Mouse (Mus musculus): ENCODE measurements around the gene Lcmt2. TPM values are rescaled to one million over a fixed set of nuclear protein-coding genes. Genes with fewer than 3 reads are reported as not detected.
"Not testable (repeated sequence)": the region's sequence is repeated elsewhere in the genome, so short reads cannot be mapped to it uniquely, and the experiment has no call there.

Lcmt2 gene
- polyA plus RNA-seq, 1 experiment from 2014 or later, result 16.8 TPM

- H3K4me3 ChIP-seq (ENCODE audit: low read depth, low read length), result no peak overlapping the region
- no peak overlapping the region for H3K9ac ChIP-seq (ENCODE audit: low read depth, low read length)
- no peaks in the 10 kb centered on the region for H3K4me1 ChIP-seq (replicated peaks; ENCODE audit: control insufficient read depth, insufficient read depth, low read length)
- H3K4me2 ChIP-seq, result no peak overlapping the region
- ATAC-seq (replicated peaks; ENCODE audit: low FRiP score) (no peak), DNase-seq (ENCODE audit: low spot score) (no peak)
- no peaks in the 10 kb centered on the region for H3K27me3 ChIP-seq (replicated peaks; ENCODE audit: control insufficient read depth, insufficient read depth, low read length)
- no peaks in the 10 kb centered on the region for H3K36me3 ChIP-seq (ENCODE audit: control insufficient read depth, insufficient read depth, low read length)
- H3K9me3 ChIP-seq (ENCODE audit: control insufficient read depth, low read length), result no peaks in the 10 kb centered on the region
- WGBS, result 63% methylated on average over 9 of the region's 9 CpGs
- no peak overlapping the region for H3K27ac ChIP-seq (ENCODE audit: low read depth, low read length)
Measured at GRCm38 (mm10) chr2:121128865-121129620, 11.4 kb downstream of the Lcmt2 start.

GRCm38 (mm10) chr2:121127536-121127935, 12.9 kb downstream of the Lcmt2 start:
- Histone ChIP-seq H3K27ac (ENCODE audit: low read depth, low read length) (no peak overlapping the region), H3K4me1 (replicated peaks; ENCODE audit: control insufficient read depth, insufficient read depth, low read length) (no peaks in the 10 kb centered on the region), H3K4me3 (ENCODE audit: low read depth, low read length) (no peak overlapping the region), H3K27me3 (replicated peaks; ENCODE audit: control insufficient read depth, insufficient read depth, low read length) (no peaks in the 10 kb centered on the region), H3K9ac (ENCODE audit: low read depth, low read length) (no peak overlapping the region), H3K4me2 (no peak overlapping the region), H3K36me3 (ENCODE audit: control insufficient read depth, insufficient read depth, low read length) (no peaks in the 10 kb centered on the region), H3K9me3 (ENCODE audit: control insufficient read depth, low read length) (no peaks in the 10 kb centered on the region)
- DNase-seq (ENCODE audit: low spot score), result no peak
- ATAC-seq (replicated peaks; ENCODE audit: low FRiP score), result no peak
- WGBS, result 82% methylated on average over 1 of the region's 1 CpGs

- WGBS, result 87% methylated on average over 5 of the region's 5 CpGs
- not testable (repeated sequence) for H3K4me3 ChIP-seq (ENCODE audit: low read depth, low read length); H3K36me3 ChIP-seq (ENCODE audit: control insufficient read depth, insufficient read depth, low read length); H3K27ac ChIP-seq (ENCODE audit: low read depth, low read length); H3K4me1 ChIP-seq (replicated peaks; ENCODE audit: control insufficient read depth, insufficient read depth, low read length); H3K9ac ChIP-seq (ENCODE audit: low read depth, low read length); H3K4me2 ChIP-seq; ATAC-seq (replicated peaks; ENCODE audit: low FRiP score); H3K9me3 ChIP-seq (ENCODE audit: control insufficient read depth, low read length); H3K27me3 ChIP-seq (replicated peaks; ENCODE audit: control insufficient read depth, insufficient read depth, low read length); DNase-seq (ENCODE audit: low spot score)
Measured at GRCm38 (mm10) chr2:121126302-121126701, 14.2 kb downstream of the Lcmt2 start.

- 80% methylated on average over 3 of the region's 3 CpGs for WGBS
- no peak for ATAC-seq (replicated peaks; ENCODE audit: low FRiP score)
- no peaks in the 10 kb centered on the region for H3K27me3 ChIP-seq (replicated peaks; ENCODE audit: control insufficient read depth, insufficient read depth, low read length)
- H3K36me3 ChIP-seq (ENCODE audit: control insufficient read depth, insufficient read depth, low read length), result no peaks in the 10 kb centered on the region
- H3K4me2 ChIP-seq, result no peak overlapping the region
- no peaks in the 10 kb centered on the region for H3K9me3 ChIP-seq (ENCODE audit: control insufficient read depth, low read length)
- no peak overlapping the region for H3K27ac ChIP-seq (ENCODE audit: low read depth, low read length)
- H3K4me1 ChIP-seq (replicated peaks; ENCODE audit: control insufficient read depth, insufficient read depth, low read length), result no peaks in the 10 kb centered on the region
- H3K9ac ChIP-seq (ENCODE audit: low read depth, low read length), result no peak overlapping the region
- no peak overlapping the region for H3K4me3 ChIP-seq (ENCODE audit: low read depth, low read length)
- no peak for DNase-seq (ENCODE audit: low spot score)
Measured at GRCm38 (mm10) chr2:121119260-121119659, 21.2 kb downstream of the Lcmt2 start.

GRCm38 (mm10) chr2:121115418-121115817, 25.0 kb downstream of the Lcmt2 start:
- Histone ChIP-seq H3K9ac (ENCODE audit: low read depth, low read length) (no peak overlapping the region), H3K27ac (ENCODE audit: low read depth, low read length) (no peak overlapping the region), H3K4me2 (no peak overlapping the region), H3K9me3 (ENCODE audit: control insufficient read depth, low read length) (no peaks in the 10 kb centered on the region), H3K4me3 (ENCODE audit: low read depth, low read length) (no peak overlapping the region), H3K27me3 (replicated peaks; ENCODE audit: control insufficient read depth, insufficient read depth, low read length) (no peaks in the 10 kb centered on the region), H3K4me1 (replicated peaks; ENCODE audit: control insufficient read depth, insufficient read depth, low read length) (no peaks in the 10 kb centered on the region), H3K36me3 (ENCODE audit: control insufficient read depth, insufficient read depth, low read length) (no peaks in the 10 kb centered on the region)
- 91% methylated on average over 2 of the region's 2 CpGs for WGBS
- ATAC-seq (replicated peaks; ENCODE audit: low FRiP score), result no peak
- DNase-seq (ENCODE audit: low spot score), result no peak

GRCm38 (mm10) chr2:121109695-121110094, 30.8 kb downstream of the Lcmt2 start, which contains the start of gene Tgm7:
Gene Tgm7 (minus strand): TSS chr2:121109795.
- DNase-seq (ENCODE audit: low spot score), result no peak
- Histone ChIP-seq H3K4me2 (no peak within 1 kb of the TSS), H3K27me3 (replicated peaks; ENCODE audit: control insufficient read depth, insufficient read depth, low read length) (no peaks in the 10 kb centered on the region), H3K4me3 (ENCODE audit: low read depth, low read length) (no peak within 1 kb of the TSS), H3K9ac (ENCODE audit: low read depth, low read length) (no peak within 1 kb of the TSS), H3K36me3 (ENCODE audit: control insufficient read depth, insufficient read depth, low read length) (no peaks in the 10 kb centered on the region), H3K9me3 (ENCODE audit: control insufficient read depth, low read length) (no peaks in the 10 kb centered on the region), H3K4me1 (replicated peaks; ENCODE audit: control insufficient read depth, insufficient read depth, low read length) (no peaks in the 10 kb centered on the region), H3K27ac (ENCODE audit: low read depth, low read length) (no peak within 1 kb of the TSS)
- WGBS, result 81% methylated on average over 4 of the region's 4 CpGs
- no peak for ATAC-seq (replicated peaks; ENCODE audit: low FRiP score)

GRCm38 (mm10) chr2:121105940-121106339, 34.5 kb downstream of the Lcmt2 start:
- Histone ChIP-seq H3K4me3 (ENCODE audit: low read depth, low read length) (no peak overlapping the region), H3K9me3 (ENCODE audit: control insufficient read depth, low read length) (no peaks in the 10 kb centered on the region), H3K4me1 (replicated peaks; ENCODE audit: control insufficient read depth, insufficient read depth, low read length) (no peaks in the 10 kb centered on the region), H3K36me3 (ENCODE audit: control insufficient read depth, insufficient read depth, low read length) (no peaks in the 10 kb centered on the region), H3K9ac (ENCODE audit: low read depth, low read length) (no peak overlapping the region), H3K27ac (ENCODE audit: low read depth, low read length) (no peak overlapping the region), H3K4me2 (no peak overlapping the region), H3K27me3 (replicated peaks; ENCODE audit: control insufficient read depth, insufficient read depth, low read length) (no peaks in the 10 kb centered on the region)
- DNase-seq (ENCODE audit: low spot score) (no peak), ATAC-seq (replicated peaks; ENCODE audit: low FRiP score) (no peak)

- no peak overlapping the region for H3K4me2 ChIP-seq
- H3K4me1 ChIP-seq (replicated peaks; ENCODE audit: control insufficient read depth, insufficient read depth, low read length), result no peaks in the 10 kb centered on the region
- no peak for ATAC-seq (replicated peaks; ENCODE audit: low FRiP score)
- no peak for DNase-seq (ENCODE audit: low spot score)
- no peaks in the 10 kb centered on the region for H3K36me3 ChIP-seq (ENCODE audit: control insufficient read depth, insufficient read depth, low read length)
- no peak overlapping the region for H3K4me3 ChIP-seq (ENCODE audit: low read depth, low read length)
- no peaks in the 10 kb centered on the region for H3K9me3 ChIP-seq (ENCODE audit: control insufficient read depth, low read length)
- H3K27ac ChIP-seq (ENCODE audit: low read depth, low read length), result no peak overlapping the region
- H3K27me3 ChIP-seq (replicated peaks; ENCODE audit: control insufficient read depth, insufficient read depth, low read length), result no peaks in the 10 kb centered on the region
- H3K9ac ChIP-seq (ENCODE audit: low read depth, low read length), result no peak overlapping the region
- WGBS, result 20% methylated on average over 9 of the region's 9 CpGs
Measured at GRCm38 (mm10) chr2:121102051-121102450, 38.4 kb downstream of the Lcmt2 start.

- H3K27me3 ChIP-seq (replicated peaks; ENCODE audit: control insufficient read depth, insufficient read depth, low read length), result no peaks in the 10 kb centered on the region
- WGBS, result 71% methylated on average over 4 of the region's 4 CpGs
- no peak overlapping the region for H3K4me3 ChIP-seq (ENCODE audit: low read depth, low read length)
- no peak for DNase-seq (ENCODE audit: low spot score)
- H3K36me3 ChIP-seq (ENCODE audit: control insufficient read depth, insufficient read depth, low read length), result no peaks in the 10 kb centered on the region
- H3K9me3 ChIP-seq (ENCODE audit: control insufficient read depth, low read length), result no peaks in the 10 kb centered on the region
- no peaks in the 10 kb centered on the region for H3K4me1 ChIP-seq (replicated peaks; ENCODE audit: control insufficient read depth, insufficient read depth, low read length)
- ATAC-seq (replicated peaks; ENCODE audit: low FRiP score), result no peak
- H3K4me2 ChIP-seq, result no peak overlapping the region
- H3K27ac ChIP-seq (ENCODE audit: low read depth, low read length), result no peak overlapping the region
- H3K9ac ChIP-seq (ENCODE audit: low read depth, low read length), result no peak overlapping the region
Measured at GRCm38 (mm10) chr2:121089751-121090150, 50.7 kb downstream of the Lcmt2 start.
